Mouse (Mus musculus): ENCODE data around the gene Ccdc88b. TPM values are rescaled to one million over a fixed set of nuclear protein-coding genes. Genes with fewer than 3 reads are reported as not detected.

The Ccdc88b gene
- polyA plus RNA-seq, 1 experiment from 2014 or later, result 0.16 TPM

DNA sequence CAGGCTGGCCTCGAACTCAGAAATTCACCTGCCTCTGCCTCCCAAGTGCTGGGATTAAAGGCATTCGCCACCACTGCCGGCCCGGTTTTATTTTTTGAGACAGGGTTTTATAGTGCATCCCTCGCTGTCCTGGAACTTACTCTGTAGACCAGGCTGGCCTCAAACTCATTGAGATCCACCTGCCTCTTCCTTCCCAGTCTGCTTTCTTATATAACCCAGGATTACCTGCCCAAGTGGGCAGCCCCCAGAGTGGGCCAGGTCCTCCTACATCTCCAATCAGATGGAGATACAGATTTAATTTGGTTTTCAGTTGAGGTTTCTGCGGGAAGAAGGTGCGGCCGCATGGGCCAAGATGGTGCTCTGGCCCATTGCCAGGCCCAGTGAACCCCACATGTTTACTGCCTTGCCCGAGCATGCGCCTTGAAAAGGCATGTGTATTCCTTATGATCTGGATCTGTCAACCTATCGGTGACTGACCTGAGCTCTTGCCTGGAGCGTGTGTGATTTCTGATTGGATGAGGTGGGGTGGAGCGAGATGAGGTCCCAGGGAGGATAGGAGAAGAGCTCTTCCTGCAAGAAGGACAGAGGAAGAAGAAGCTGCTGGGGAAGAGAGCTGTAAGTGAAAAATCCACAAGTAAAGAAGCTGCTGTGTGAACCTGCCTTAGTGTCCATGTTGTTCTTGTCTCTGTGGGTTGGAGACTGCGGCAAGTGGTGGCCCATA, 35.9 kb upstream of the Ccdc88b start:
- DNase-seq (ENCODE audit: low spot score), result no peak
- 90% methylated on average over 14 of the region's 14 CpGs for WGBS
- H3K9me3 ChIP-seq (ENCODE audit: control insufficient read depth, low read length), result no peaks in the 10 kb centered on the region
- ATAC-seq (ENCODE audit: insufficient number of reproducible peaks, low FRiP score, low TSS enrichment, low read depth), result no peak
- H3K27me3 ChIP-seq (ENCODE audit: control insufficient read depth, insufficient read depth, low read length), result no peaks in the 10 kb centered on the region
- no peak overlapping the region for H3K4me3 ChIP-seq (ENCODE audit: low read depth, low read length)
- no peak overlapping the region for H3K27ac ChIP-seq (replicated peaks; ENCODE audit: low read depth, low read length)
- no peaks in the 10 kb centered on the region for H3K36me3 ChIP-seq (ENCODE audit: control insufficient read depth, insufficient read depth, low read length)
- H3K4me2 ChIP-seq (ENCODE audit: low read depth, severe bottlenecking), result no peak overlapping the region
- H3K4me1 ChIP-seq (ENCODE audit: control insufficient read depth, insufficient read depth, low read length), result no peaks in the 10 kb centered on the region
- H3K9ac ChIP-seq (ENCODE audit: low read length), result no peak overlapping the region

DNA sequence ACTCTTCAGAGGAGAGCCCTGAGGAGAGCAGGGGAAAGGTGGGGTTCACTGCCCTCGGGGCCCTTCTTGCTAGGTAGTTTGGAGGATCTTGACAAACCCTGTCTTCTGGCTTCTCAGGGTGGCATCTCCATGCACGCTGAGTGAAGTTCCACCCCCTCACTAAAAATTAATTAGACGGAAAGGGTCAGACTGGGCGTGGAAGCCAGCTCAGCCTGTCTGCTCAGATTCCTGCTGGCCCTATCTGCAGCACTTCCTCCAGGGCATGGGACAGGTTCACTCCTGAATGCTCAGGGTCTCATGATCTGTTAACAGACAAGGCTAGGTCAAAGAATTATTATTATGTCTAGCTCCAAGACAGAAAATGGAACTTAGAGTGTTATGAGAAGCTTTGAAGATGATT, 34.5 kb upstream of the Ccdc88b start:
- 66% methylated on average over 4 of the region's 4 CpGs for WGBS
- H3K4me1 ChIP-seq (ENCODE audit: control insufficient read depth, insufficient read depth, low read length), result no peaks in the 10 kb centered on the region
- no peaks in the 10 kb centered on the region for H3K9me3 ChIP-seq (ENCODE audit: control insufficient read depth, low read length)
- no peak overlapping the region for H3K9ac ChIP-seq (ENCODE audit: low read length)
- H3K4me2 ChIP-seq (ENCODE audit: low read depth, severe bottlenecking), result no peak overlapping the region
- no peaks in the 10 kb centered on the region for H3K36me3 ChIP-seq (ENCODE audit: control insufficient read depth, insufficient read depth, low read length)
- H3K27ac ChIP-seq (replicated peaks; ENCODE audit: low read depth, low read length), result no peak overlapping the region
- no peaks in the 10 kb centered on the region for H3K27me3 ChIP-seq (ENCODE audit: control insufficient read depth, insufficient read depth, low read length)
- ATAC-seq (ENCODE audit: insufficient number of reproducible peaks, low FRiP score, low TSS enrichment, low read depth) (no peak), DNase-seq (ENCODE audit: low spot score) (no peak)
- no peak overlapping the region for H3K4me3 ChIP-seq (ENCODE audit: low read depth, low read length)

DNA sequence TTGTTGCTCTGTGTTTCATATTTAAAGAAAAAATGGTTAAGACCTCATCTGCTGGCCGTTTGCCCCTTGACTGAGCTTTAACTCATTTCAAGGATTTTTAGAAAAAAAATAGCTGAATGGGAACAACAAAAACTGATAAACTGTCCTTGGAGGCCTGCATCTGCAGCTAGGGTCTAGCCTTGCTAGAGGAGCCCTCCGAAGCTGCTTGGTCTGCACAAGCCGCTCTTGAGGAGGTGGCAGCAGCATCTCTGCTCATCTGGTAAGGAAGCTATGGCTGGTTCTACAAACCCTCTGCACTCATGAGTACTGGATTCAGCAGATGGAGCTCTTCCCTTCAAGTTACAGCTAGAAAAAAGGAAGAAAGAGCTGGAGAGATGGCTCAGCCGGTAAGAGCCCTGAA, 20.0 kb upstream of the Ccdc88b start:
- no peak overlapping the region for H3K4me3 ChIP-seq (ENCODE audit: low read depth, low read length)
- ATAC-seq (ENCODE audit: insufficient number of reproducible peaks, low FRiP score, low TSS enrichment, low read depth) (no peak), DNase-seq (ENCODE audit: low spot score) (no peak)
- no peaks in the 10 kb centered on the region for H3K36me3 ChIP-seq (ENCODE audit: control insufficient read depth, insufficient read depth, low read length)
- 88% methylated on average over 4 of the region's 4 CpGs for WGBS
- no peak overlapping the region for H3K4me2 ChIP-seq (ENCODE audit: low read depth, severe bottlenecking)
- no peak overlapping the region for H3K27ac ChIP-seq (replicated peaks; ENCODE audit: low read depth, low read length)
- H3K9ac ChIP-seq (ENCODE audit: low read length), result no peak overlapping the region
- 0 out of 2 replicates have a peak, but pooled peaks cover 2% of the 10 kb centered on the region for H3K9me3 ChIP-seq (ENCODE audit: control insufficient read depth, low read length)
- no peaks in the 10 kb centered on the region for H3K4me1 ChIP-seq (ENCODE audit: control insufficient read depth, insufficient read depth, low read length)
- no peaks in the 10 kb centered on the region for H3K27me3 ChIP-seq (ENCODE audit: control insufficient read depth, insufficient read depth, low read length)

DNA sequence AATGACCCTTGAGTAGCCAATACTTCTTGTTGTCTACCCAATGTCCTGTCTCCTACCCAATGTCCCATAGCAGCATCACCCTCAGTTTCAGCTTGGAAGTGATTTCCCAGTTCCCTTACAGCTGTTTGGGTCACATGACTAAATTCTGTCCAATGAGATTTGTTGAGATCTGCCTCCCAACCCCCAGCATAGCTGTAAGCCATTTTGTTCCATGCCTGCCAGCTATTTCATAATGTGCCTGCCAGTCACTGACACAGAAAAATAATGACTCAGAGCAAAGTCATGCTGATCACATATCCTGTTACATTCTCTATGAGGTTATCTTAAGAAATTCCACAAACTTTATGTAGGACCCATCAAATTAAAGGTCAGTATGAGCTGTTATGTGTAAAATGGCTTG, 18.8 kb upstream of the Ccdc88b start:
- DNase-seq (ENCODE audit: low spot score) (no peak), ATAC-seq (ENCODE audit: insufficient number of reproducible peaks, low FRiP score, low TSS enrichment, low read depth) (no peak)
- no peaks in the 10 kb centered on the region for H3K27me3 ChIP-seq (ENCODE audit: control insufficient read depth, insufficient read depth, low read length)
- H3K9me3 ChIP-seq (ENCODE audit: control insufficient read depth, low read length), result 0 out of 2 replicates have a peak, but pooled peaks cover 2% of the 10 kb centered on the region
- no peak overlapping the region for H3K27ac ChIP-seq (replicated peaks; ENCODE audit: low read depth, low read length)
- H3K9ac ChIP-seq (ENCODE audit: low read length), result no peak overlapping the region
- H3K4me3 ChIP-seq (ENCODE audit: low read depth, low read length), result no peak overlapping the region
- H3K4me2 ChIP-seq (ENCODE audit: low read depth, severe bottlenecking), result no peak overlapping the region
- H3K4me1 ChIP-seq (ENCODE audit: control insufficient read depth, insufficient read depth, low read length), result no peaks in the 10 kb centered on the region
- no peaks in the 10 kb centered on the region for H3K36me3 ChIP-seq (ENCODE audit: control insufficient read depth, insufficient read depth, low read length)

DNA sequence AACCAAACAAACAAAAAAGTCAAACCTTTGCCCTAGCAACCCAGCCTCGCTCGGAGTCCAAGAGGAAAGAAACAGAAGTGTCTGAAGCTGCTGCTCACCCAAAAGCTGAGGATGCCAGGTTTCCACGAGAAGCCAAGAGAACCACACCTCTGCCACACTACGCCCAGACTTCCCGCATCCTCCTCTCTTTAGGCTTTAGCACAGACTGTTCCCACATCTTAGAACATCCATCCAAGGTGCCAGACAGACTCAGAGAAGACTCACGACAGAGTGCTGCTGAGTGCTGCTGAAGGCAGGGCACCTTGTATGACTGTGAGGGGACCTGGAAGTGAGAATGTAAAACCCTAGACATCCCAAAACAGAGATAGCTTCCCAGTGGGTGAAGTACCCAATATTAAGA, 17.8 kb upstream of the Ccdc88b start:
- H3K27ac ChIP-seq (replicated peaks; ENCODE audit: low read depth, low read length), result no peak overlapping the region
- no peak overlapping the region for H3K4me3 ChIP-seq (ENCODE audit: low read depth, low read length)
- no peak overlapping the region for H3K9ac ChIP-seq (ENCODE audit: low read length)
- 80% methylated on average over 6 of the region's 6 CpGs for WGBS
- ATAC-seq (ENCODE audit: insufficient number of reproducible peaks, low FRiP score, low TSS enrichment, low read depth) (no peak), DNase-seq (ENCODE audit: low spot score) (no peak)
- H3K4me1 ChIP-seq (ENCODE audit: control insufficient read depth, insufficient read depth, low read length), result no peaks in the 10 kb centered on the region
- H3K36me3 ChIP-seq (ENCODE audit: control insufficient read depth, insufficient read depth, low read length), result no peaks in the 10 kb centered on the region
- H3K4me2 ChIP-seq (ENCODE audit: low read depth, severe bottlenecking), result no peak overlapping the region
- 0 out of 2 replicates have a peak, but pooled peaks cover 2% of the 10 kb centered on the region for H3K9me3 ChIP-seq (ENCODE audit: control insufficient read depth, low read length)
- H3K27me3 ChIP-seq (ENCODE audit: control insufficient read depth, insufficient read depth, low read length), result no peaks in the 10 kb centered on the region

DNA sequence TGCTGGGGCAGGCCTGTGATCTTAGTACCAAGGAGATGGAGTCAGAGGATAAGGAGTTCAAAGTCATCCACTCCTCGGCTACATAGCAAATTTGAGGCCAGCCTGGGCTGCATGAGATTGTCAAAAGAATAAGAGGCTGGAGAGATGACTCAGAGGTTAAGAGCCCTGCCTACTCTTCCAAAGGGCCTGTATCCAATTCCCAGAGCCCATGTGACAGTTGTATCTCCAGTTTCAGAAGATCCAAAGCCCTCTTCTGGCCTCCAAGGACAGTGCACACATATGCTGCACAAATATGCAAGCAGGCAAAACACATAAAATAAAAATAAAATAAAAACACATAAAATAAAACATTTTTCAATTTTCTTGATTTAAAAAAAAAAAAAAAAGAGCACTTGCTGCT, 16.2 kb upstream of the Ccdc88b start:
- Histone ChIP-seq H3K27ac (replicated peaks; ENCODE audit: low read depth, low read length) (no peak overlapping the region), H3K4me3 (ENCODE audit: low read depth, low read length) (no peak overlapping the region), H3K4me1 (ENCODE audit: control insufficient read depth, insufficient read depth, low read length) (0 out of 2 replicates have a peak, but pooled peaks cover 3% of the 10 kb centered on the region), H3K4me2 (ENCODE audit: low read depth, severe bottlenecking) (no peak overlapping the region), H3K9me3 (ENCODE audit: control insufficient read depth, low read length) (no peaks in the 10 kb centered on the region), H3K36me3 (ENCODE audit: control insufficient read depth, insufficient read depth, low read length) (no peaks in the 10 kb centered on the region), H3K9ac (ENCODE audit: low read length) (no peak overlapping the region), H3K27me3 (ENCODE audit: control insufficient read depth, insufficient read depth, low read length) (no peaks in the 10 kb centered on the region)
- WGBS, result 89% methylated on average over 1 of the region's 1 CpGs
- no peak for ATAC-seq (ENCODE audit: insufficient number of reproducible peaks, low FRiP score, low TSS enrichment, low read depth)
- DNase-seq (ENCODE audit: low spot score), result no peak

DNA sequence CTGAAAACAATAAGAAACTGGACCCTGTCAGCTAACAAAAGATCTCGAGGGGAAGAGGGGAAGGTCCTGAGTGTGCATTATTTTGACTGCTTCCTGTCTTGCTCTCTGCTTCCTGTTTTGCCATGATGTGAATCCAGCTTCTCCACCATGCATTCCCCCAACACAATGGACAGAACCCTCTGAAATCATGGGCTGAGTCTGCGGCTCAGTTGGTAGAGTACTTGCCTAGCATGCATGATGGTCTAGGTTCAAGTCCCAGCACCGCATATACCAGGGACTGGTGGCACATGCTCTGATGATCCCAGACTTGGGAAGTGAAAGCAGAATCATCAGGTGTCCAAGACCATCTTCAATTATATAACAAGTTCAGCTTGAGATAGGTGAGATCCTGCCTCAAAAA, 14.7 kb upstream of the Ccdc88b start:
- ATAC-seq (ENCODE audit: insufficient number of reproducible peaks, low FRiP score, low TSS enrichment, low read depth), result no peak
- Histone ChIP-seq H3K4me3 (ENCODE audit: low read depth, low read length) (no peak overlapping the region), H3K4me1 (ENCODE audit: control insufficient read depth, insufficient read depth, low read length) (0 out of 2 replicates have a peak, but pooled peaks cover 3% of the 10 kb centered on the region), H3K27me3 (ENCODE audit: control insufficient read depth, insufficient read depth, low read length) (no peaks in the 10 kb centered on the region), H3K4me2 (ENCODE audit: low read depth, severe bottlenecking) (no peak overlapping the region), H3K9ac (ENCODE audit: low read length) (no peak overlapping the region), H3K27ac (replicated peaks; ENCODE audit: low read depth, low read length) (no peak overlapping the region), H3K36me3 (ENCODE audit: control insufficient read depth, insufficient read depth, low read length) (no peaks in the 10 kb centered on the region), H3K9me3 (ENCODE audit: control insufficient read depth, low read length) (no peaks in the 10 kb centered on the region)
- WGBS, result 85% methylated on average over 3 of the region's 3 CpGs
- DNase-seq (ENCODE audit: low spot score), result no peak

DNA sequence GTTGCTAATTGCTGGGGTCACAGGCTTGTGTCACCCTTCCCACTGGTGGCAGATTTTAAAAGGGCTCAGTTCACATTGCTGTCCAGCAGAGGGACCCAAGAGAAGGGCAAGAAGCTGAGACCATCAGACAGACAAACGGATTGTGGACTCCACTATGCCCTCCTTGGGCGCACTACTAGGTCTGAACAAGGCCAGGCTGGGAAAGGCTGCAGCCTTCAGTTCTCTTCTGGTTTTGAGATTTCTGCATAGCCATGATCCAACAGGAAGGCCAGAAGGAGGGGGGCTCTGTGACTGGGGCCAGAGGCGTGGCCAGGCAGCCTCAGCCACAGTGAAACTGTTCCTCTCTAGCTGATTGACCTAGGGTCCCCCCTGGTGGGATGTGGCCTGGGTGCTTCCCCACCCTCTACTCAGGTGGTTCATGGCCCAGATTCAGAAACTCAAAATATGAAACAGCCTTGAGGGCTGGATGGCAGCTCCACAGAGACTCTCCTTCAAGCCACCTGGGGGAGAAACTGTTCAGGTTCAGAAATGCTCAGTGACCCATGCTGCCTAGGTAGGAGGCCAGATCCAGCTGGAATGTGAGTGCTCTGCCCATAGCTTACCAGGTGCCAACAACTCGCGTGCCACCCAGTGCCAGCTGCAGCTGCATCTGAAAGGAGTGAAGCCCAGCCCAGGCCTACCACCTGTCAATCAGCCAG, 13.7 kb upstream of the Ccdc88b start:
- no peak overlapping the region for H3K27ac ChIP-seq (replicated peaks; ENCODE audit: low read depth, low read length)
- H3K27me3 ChIP-seq (ENCODE audit: control insufficient read depth, insufficient read depth, low read length), result no peaks in the 10 kb centered on the region
- H3K9ac ChIP-seq (ENCODE audit: low read length), result no peak overlapping the region
- H3K4me2 ChIP-seq (ENCODE audit: low read depth, severe bottlenecking), result no peak overlapping the region
- no peak overlapping the region for H3K4me3 ChIP-seq (ENCODE audit: low read depth, low read length)
- ATAC-seq (ENCODE audit: insufficient number of reproducible peaks, low FRiP score, low TSS enrichment, low read depth) (no peak), DNase-seq (ENCODE audit: low spot score) (no peak)
- 70% methylated on average over 5 of the region's 5 CpGs for WGBS
- 0 out of 2 replicates have a peak, but pooled peaks cover 3% of the 10 kb centered on the region for H3K4me1 ChIP-seq (ENCODE audit: control insufficient read depth, insufficient read depth, low read length)
- no peaks in the 10 kb centered on the region for H3K36me3 ChIP-seq (ENCODE audit: control insufficient read depth, insufficient read depth, low read length)
- no peaks in the 10 kb centered on the region for H3K9me3 ChIP-seq (ENCODE audit: control insufficient read depth, low read length)

Data from limb, embryonic 11.5 days (tissue).